Mouse (Mus musculus): Measurements from ENCODE around the gene Notch1. TPM values are rescaled to one million over a fixed set of nuclear protein-coding genes. Genes with fewer than 3 reads are reported as not detected.

Notch1 gene
- polyA plus RNA-seq, 2 experiments = 1.7 to 2.1 TPM

DNA sequence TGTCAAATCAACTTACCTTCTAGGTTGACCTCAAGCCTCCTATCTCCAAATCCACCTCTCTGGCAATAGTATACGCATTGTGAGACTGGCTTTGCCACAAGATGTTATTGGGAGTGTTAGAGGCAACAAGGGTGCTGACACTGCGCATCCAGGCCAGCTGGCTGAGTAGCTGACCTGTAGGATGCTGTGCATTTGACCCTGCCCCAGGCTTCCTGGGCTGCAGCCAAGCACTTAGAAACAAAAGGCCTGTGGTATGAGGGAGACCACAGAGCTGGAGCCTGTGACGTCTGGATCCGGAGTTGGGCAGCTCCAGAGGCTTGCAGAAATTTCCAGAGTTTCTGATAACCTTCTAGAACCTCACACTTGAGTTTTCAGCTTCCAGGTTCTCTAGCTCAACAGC, 26.7 kb upstream of the Notch1 start:
- Histone ChIP-seq H3K4me2 (ENCODE audit: low read depth) (no peak overlapping the region), H3K4me3 (ENCODE audit: insufficient read depth in 1 of 2, low read depth in 2 of 2, low read length in 2 of 2) (no peak overlapping the region), H3K27me3 (ENCODE audit: control insufficient read depth, insufficient read depth, low read length) (no peaks in the 10 kb centered on the region), H3K27ac (no peak overlapping the region), H3K36me3 (replicated peaks; ENCODE audit: control insufficient read depth, insufficient read depth, low read depth) (no peaks in the 10 kb centered on the region), H3K9ac (replicated peaks) (no peak overlapping the region), H3K9me3 (ENCODE audit: control insufficient read depth, low read length) (no peaks in the 10 kb centered on the region), H3K4me1 (replicated peaks; ENCODE audit: control insufficient read depth in 2 of 2, insufficient read depth in 2 of 2, low read length in 1 of 2) (peaks cover 0 to 2% of the 10 kb centered on the region in 2 experiments; a peak in 2 of 4 replicates)
- DNase-seq (ENCODE audit: low read depth in 3 of 3, low spot score in 3 of 3) (no peak), ATAC-seq (ENCODE audit: insufficient read depth) (no peak)
- TF ChIP-seq CTCF (IDR thresholded peaks at IDR 0.05; ENCODE audit: low read depth) = no peak
- no peak for TF ChIP-seq EP300 (IDR thresholded peaks at IDR 0.05; ENCODE audit: low read depth)
- 47% methylated on average over 4 of the region's 4 CpGs for WGBS (ENCODE audit: insufficient replicate concordance)

DNA sequence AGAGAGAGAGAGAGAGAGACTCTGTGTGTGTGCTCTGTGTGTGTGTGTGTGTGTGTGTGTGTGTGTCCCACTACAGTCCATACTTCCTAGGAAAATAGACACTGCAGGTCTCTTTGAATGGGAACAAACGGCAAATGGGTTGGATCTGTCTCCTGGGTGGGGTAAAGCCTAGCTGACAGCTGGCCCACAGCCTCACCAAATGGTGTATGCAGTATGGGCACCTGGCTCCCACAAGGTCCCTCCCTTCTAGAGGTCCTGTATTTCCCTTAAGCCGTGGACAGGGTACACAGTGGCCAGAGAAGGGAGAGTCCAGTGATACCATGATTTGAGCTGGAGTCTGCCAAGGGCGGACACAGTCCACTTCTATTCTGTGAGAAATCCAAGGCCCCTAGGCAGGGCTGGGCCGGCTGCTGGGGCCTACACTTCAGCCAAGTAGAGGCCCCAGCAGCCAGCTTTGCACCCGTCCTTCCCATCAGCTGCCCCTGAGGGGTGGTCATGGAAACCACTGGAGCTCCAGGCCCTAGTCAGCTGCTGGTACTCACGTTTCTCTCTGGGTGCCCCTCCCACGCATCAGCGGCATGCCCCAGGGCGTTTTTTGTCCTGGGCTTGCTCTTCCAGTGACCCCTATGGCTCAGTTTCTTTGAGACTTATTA, 24.9 kb upstream of the Notch1 start:
- H3K4me2 ChIP-seq (ENCODE audit: low read depth) = no peak overlapping the region
- peaks cover 0 to 2% of the 10 kb centered on the region in 2 experiments; a peak in 2 of 4 replicates for H3K4me1 ChIP-seq (replicated peaks; ENCODE audit: control insufficient read depth in 2 of 2, insufficient read depth in 2 of 2, low read length in 1 of 2)
- no peak overlapping the region for H3K9ac ChIP-seq (replicated peaks)
- TF ChIP-seq EP300 (IDR thresholded peaks at IDR 0.05; ENCODE audit: low read depth) (no peak), CTCF (IDR thresholded peaks at IDR 0.05; ENCODE audit: low read depth) (no peak)
- H3K27me3 ChIP-seq (ENCODE audit: control insufficient read depth, insufficient read depth, low read length) = no peaks in the 10 kb centered on the region
- no peak overlapping the region for H3K27ac ChIP-seq
- 52% methylated on average over 9 of the region's 9 CpGs for WGBS (ENCODE audit: insufficient replicate concordance)
- H3K4me3 ChIP-seq (ENCODE audit: insufficient read depth in 1 of 2, low read depth in 2 of 2, low read length in 2 of 2) = no peak overlapping the region
- no peak for ATAC-seq (ENCODE audit: insufficient read depth)
- DNase-seq (ENCODE audit: low read depth in 3 of 3, low spot score in 3 of 3) = no peak
- H3K9me3 ChIP-seq (ENCODE audit: control insufficient read depth, low read length) = no peaks in the 10 kb centered on the region
- no peaks in the 10 kb centered on the region for H3K36me3 ChIP-seq (replicated peaks; ENCODE audit: control insufficient read depth, insufficient read depth, low read depth)

GRCm38 (mm10) chr2:26540721-26541120, 24.3 kb upstream of the Notch1 start:
- no peak for TF ChIP-seq EP300 (IDR thresholded peaks at IDR 0.05; ENCODE audit: low read depth)
- no peak for TF ChIP-seq CTCF (IDR thresholded peaks at IDR 0.05; ENCODE audit: low read depth)
- H3K9me3 ChIP-seq (ENCODE audit: control insufficient read depth, low read length) = no peaks in the 10 kb centered on the region
- H3K27me3 ChIP-seq (ENCODE audit: control insufficient read depth, insufficient read depth, low read length) = no peaks in the 10 kb centered on the region
- peaks cover 0 to 2% of the 10 kb centered on the region in 2 experiments; a peak in 2 of 4 replicates for H3K4me1 ChIP-seq (replicated peaks; ENCODE audit: control insufficient read depth in 2 of 2, insufficient read depth in 2 of 2, low read length in 1 of 2)
- H3K4me3 ChIP-seq (ENCODE audit: insufficient read depth in 1 of 2, low read depth in 2 of 2, low read length in 2 of 2) = no peak overlapping the region
- no peak overlapping the region for H3K9ac ChIP-seq (replicated peaks)
- H3K36me3 ChIP-seq (replicated peaks; ENCODE audit: control insufficient read depth, insufficient read depth, low read depth) = no peaks in the 10 kb centered on the region
- H3K4me2 ChIP-seq (ENCODE audit: low read depth) = no peak overlapping the region
- no peak for ATAC-seq (ENCODE audit: insufficient read depth)
- no peak for DNase-seq (ENCODE audit: low read depth in 3 of 3, low spot score in 3 of 3)
- no peak overlapping the region for H3K27ac ChIP-seq
- WGBS (ENCODE audit: insufficient replicate concordance) = 53% methylated on average over 7 of the region's 7 CpGs

GRCm38 (mm10) chr2:26539516-26539915, 23.1 kb upstream of the Notch1 start:
- H3K9me3 ChIP-seq (ENCODE audit: control insufficient read depth, low read length) = no peaks in the 10 kb centered on the region
- peaks cover 0 to 2% of the 10 kb centered on the region in 2 experiments; a peak in 2 of 4 replicates for H3K4me1 ChIP-seq (replicated peaks; ENCODE audit: control insufficient read depth in 2 of 2, insufficient read depth in 2 of 2, low read length in 1 of 2)
- no peaks in the 10 kb centered on the region for H3K36me3 ChIP-seq (replicated peaks; ENCODE audit: control insufficient read depth, insufficient read depth, low read depth)
- H3K27me3 ChIP-seq (ENCODE audit: control insufficient read depth, insufficient read depth, low read length) = no peaks in the 10 kb centered on the region
- 44% methylated on average over 2 of the region's 2 CpGs for WGBS (ENCODE audit: insufficient replicate concordance)
- no peak overlapping the region for H3K4me2 ChIP-seq (ENCODE audit: low read depth)
- no peak for ATAC-seq (ENCODE audit: insufficient read depth)
- TF ChIP-seq EP300 (IDR thresholded peaks at IDR 0.05; ENCODE audit: low read depth) (no peak), CTCF (IDR thresholded peaks at IDR 0.05; ENCODE audit: low read depth) (no peak)
- no peak for DNase-seq (ENCODE audit: low read depth in 3 of 3, low spot score in 3 of 3)
- no peak overlapping the region for H3K4me3 ChIP-seq (ENCODE audit: insufficient read depth in 1 of 2, low read depth in 2 of 2, low read length in 2 of 2)
- no peak overlapping the region for H3K27ac ChIP-seq
- H3K9ac ChIP-seq (replicated peaks) = no peak overlapping the region

- Histone ChIP-seq H3K9ac (replicated peaks) (no peak overlapping the region), H3K4me3 (ENCODE audit: insufficient read depth in 1 of 2, low read depth in 2 of 2, low read length in 2 of 2) (no peak overlapping the region), H3K9me3 (ENCODE audit: control insufficient read depth, low read length) (no peaks in the 10 kb centered on the region), H3K4me2 (ENCODE audit: low read depth) (no peak overlapping the region), H3K36me3 (replicated peaks; ENCODE audit: control insufficient read depth, insufficient read depth, low read depth) (no peaks in the 10 kb centered on the region), H3K4me1 (replicated peaks; ENCODE audit: control insufficient read depth in 2 of 2, insufficient read depth in 2 of 2, low read length in 1 of 2) (no peaks in the 10 kb centered on the region), H3K27ac (no peak overlapping the region), H3K27me3 (ENCODE audit: control insufficient read depth, insufficient read depth, low read length) (no peaks in the 10 kb centered on the region)
- DNase-seq (ENCODE audit: low read depth in 3 of 3, low spot score in 3 of 3) (no peak), ATAC-seq (ENCODE audit: insufficient read depth) (no peak)
- TF ChIP-seq EP300 (IDR thresholded peaks at IDR 0.05; ENCODE audit: low read depth) (no peak), CTCF (IDR thresholded peaks at IDR 0.05; ENCODE audit: low read depth) (no peak)
- WGBS (ENCODE audit: insufficient replicate concordance) = 62% methylated on average over 4 of the region's 4 CpGs
These were observed 19.1 kb upstream of the Notch1 start for GRCm38 (mm10) chr2:26535517-26536045.

All from liver, embryonic 14.5 days (tissue).